22 mouse cellular contexts compared by ENCODE assay signal in the genomic region with DNA sequence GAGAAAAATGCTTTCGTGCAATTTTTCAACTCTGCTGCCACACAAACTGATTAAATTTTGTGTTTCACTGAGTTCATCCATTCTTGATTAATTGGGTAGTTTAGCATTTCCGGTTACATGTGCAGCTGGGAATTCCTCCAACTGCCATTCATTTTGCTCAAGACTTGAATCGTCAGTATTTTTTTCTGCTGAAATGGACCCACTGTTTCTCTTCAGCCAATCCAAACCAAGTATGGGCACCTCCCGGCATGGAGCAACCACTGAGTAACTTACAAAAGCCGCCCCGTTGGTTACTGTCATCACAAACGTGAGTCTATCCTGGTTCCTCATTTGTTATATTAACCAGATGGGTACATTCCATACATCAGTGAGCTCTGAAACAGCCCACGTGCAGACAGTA.
DNase-seq lines count a peak whose midpoint lies in the region; ATAC-seq and TF ChIP-seq lines count a peak whose summit lies in the region.
"Had no signal": no experiment of that assay in that cellular context is flagged by ENCODE, and none has a peak within 500 bp of the region (broad histone marks: within the 10 kb centered on the region; RNA-seq: fewer than 3 reads in every experiment).

No protein-coding gene starts in this region.

- DNase-seq in cerebellum, adult 2 months = peak in 1 of 2 experiments; percentile 9
- DNase-seq in cerebellum, adult 8-10 months = no peak
- peak; percentile 13 for DNase-seq in kidney, adult 2 months
- DNase-seq in kidney, postnatal 25 days = no peak
- peak; percentile 58 for DNase-seq in lung, embryonic 14.5 days
- no peak for DNase-seq in lung, postnatal 0 days (ENCODE audit: low spot score)
- DNase-seq: adrenal gland, postnatal 25 days; cerebellum, adult 11-12 months; cerebellum, postnatal 25 days; gastrocnemius, adult 2 months; lung, postnatal 4 days; thymus, adult 18-20 months; thymus, postnatal 36 days had no signal

- no peak overlapping the region for H3K4me3 ChIP-seq in cerebellum, adult 2 months (replicated peaks; ENCODE audit: insufficient read depth, low read depth, low read length)
- no peak overlapping the region for H3K4me3 ChIP-seq in kidney, adult 2 months (ENCODE audit: insufficient read depth, low read depth, low read length)
- H3K4me3 ChIP-seq in lung, embryonic 14.5 days (ENCODE audit: low read depth, low read length) = no peak overlapping the region
- H3K4me3 ChIP-seq in lung, postnatal 0 days (ENCODE audit: low read depth, low read length) = no peak overlapping the region
- H3K4me3 ChIP-seq in intestine, postnatal 0 days (ENCODE audit: low read depth, low read length) = no peak overlapping the region
- H3K4me3 ChIP-seq: embryonic facial prominence, embryonic 12.5 days; gastrocnemius, adult 2 months; hindbrain, embryonic 15.5 days; limb, embryonic 15.5 days; lung, embryonic 15.5 days; midbrain, embryonic 12.5 days; neural tube, embryonic 15.5 days had no signal

- no peak for TF ChIP-seq CTCF in cerebellum, adult 2 months (IDR thresholded peaks at IDR 0.05; ENCODE audit: borderline replicate concordance, insufficient read depth, low read depth, low read length)
- no peak for TF ChIP-seq CTCF in kidney, adult 2 months (conservative IDR thresholded peaks at IDR 0.05; ENCODE audit: insufficient read depth, insufficient read length, low read depth, low read length)
- no peak for TF ChIP-seq CTCF in lung, embryonic 14.5 days (IDR thresholded peaks at IDR 0.05; ENCODE audit: low read depth)
- no peak for TF ChIP-seq CTCF in lung, postnatal 0 days (IDR thresholded peaks at IDR 0.05)
- no peak for TF ChIP-seq CTCF in intestine, postnatal 0 days (IDR thresholded peaks at IDR 0.05; ENCODE audit: low read depth)

- H3K4me2 ChIP-seq in lung, embryonic 14.5 days = no peak overlapping the region
- H3K4me2 ChIP-seq in lung, postnatal 0 days (replicated peaks; ENCODE audit: low read depth, low read length) = no peak overlapping the region
- no peak overlapping the region for H3K4me2 ChIP-seq in intestine, postnatal 0 days (replicated peaks; ENCODE audit: low read depth)
- H3K4me2 ChIP-seq: embryonic facial prominence, embryonic 12.5 days; heart, embryonic 11.5 days; hindbrain, embryonic 15.5 days; limb, embryonic 15.5 days; lung, embryonic 15.5 days; midbrain, embryonic 12.5 days; neural tube, embryonic 15.5 days had no signal

- ATAC-seq in lung, embryonic 14.5 days (ENCODE audit: insufficient read depth) = no peak
- no peak for ATAC-seq in lung, postnatal 0 days
- no peak for ATAC-seq in intestine, postnatal 0 days

- TF ChIP-seq EP300 in lung, postnatal 0 days (IDR thresholded peaks at IDR 0.05) = no peak

- H3K4me1 ChIP-seq in cerebellum, adult 2 months (ENCODE audit: control insufficient read depth, insufficient read depth, low read length) = peaks cover 33% of the 10 kb centered on the region
- H3K4me1 ChIP-seq in kidney, adult 2 months (ENCODE audit: control insufficient read depth, insufficient read depth, low read length) = no peaks in the 10 kb centered on the region; the same call in 1 of the 2 replicates
- no peaks in the 10 kb centered on the region for H3K4me1 ChIP-seq in lung, embryonic 14.5 days (ENCODE audit: insufficient read depth)
- no peaks in the 10 kb centered on the region for H3K4me1 ChIP-seq in lung, postnatal 0 days (ENCODE audit: insufficient read depth, low read depth, low read length)
- no peaks in the 10 kb centered on the region; the same call in 1 of the 2 replicates for H3K4me1 ChIP-seq in intestine, postnatal 0 days (replicated peaks; ENCODE audit: control insufficient read depth, insufficient read depth, low read length)
- H3K4me1 ChIP-seq: limb, embryonic 15.5 days; lung, embryonic 15.5 days; midbrain, embryonic 12.5 days had no signal

- H3K27ac ChIP-seq in cerebellum, adult 2 months (ENCODE audit: insufficient read depth, low read length) = peak overlapping the region; percentile 39; the same call in 1 of the 2 replicates
- H3K27ac ChIP-seq in kidney, adult 2 months (ENCODE audit: insufficient read depth, low read depth, low read length) = no peak overlapping the region
- H3K27ac ChIP-seq in lung, embryonic 14.5 days (ENCODE audit: low read depth) = no peak overlapping the region
- H3K27ac ChIP-seq in lung, postnatal 0 days (ENCODE audit: low read length) = no peak overlapping the region
- H3K27ac ChIP-seq in intestine, postnatal 0 days (ENCODE audit: low read depth, low read length) = no peak overlapping the region
- H3K27ac ChIP-seq: embryonic facial prominence, embryonic 12.5 days; gastrocnemius, adult 2 months; hindbrain, embryonic 15.5 days; limb, embryonic 15.5 days; liver, embryonic 14.5 days; lung, embryonic 15.5 days; midbrain, embryonic 12.5 days; neural tube, embryonic 15.5 days had no signal

- H3K36me3 ChIP-seq in kidney, adult 2 months (ENCODE audit: control insufficient read depth, insufficient read depth, low read length) = no peaks in the 10 kb centered on the region
- H3K36me3 ChIP-seq in lung, embryonic 14.5 days (ENCODE audit: insufficient read depth) = no peaks in the 10 kb centered on the region
- no peaks in the 10 kb centered on the region for H3K36me3 ChIP-seq in lung, postnatal 0 days (ENCODE audit: insufficient read depth, low read length)
- H3K36me3 ChIP-seq in intestine, postnatal 0 days (ENCODE audit: control insufficient read depth, insufficient read depth) = no peaks in the 10 kb centered on the region
- H3K36me3 ChIP-seq: embryonic facial prominence, embryonic 12.5 days; hindbrain, embryonic 15.5 days; limb, embryonic 15.5 days; lung, embryonic 15.5 days; midbrain, embryonic 12.5 days; neural tube, embryonic 15.5 days had no signal

- TF ChIP-seq POLR2A in cerebellum, adult 2 months (IDR thresholded peaks at IDR 0.05; ENCODE audit: borderline replicate concordance, insufficient read depth, low read length) = no peak
- no peak for TF ChIP-seq POLR2A in kidney, adult 2 months (IDR thresholded peaks at IDR 0.05; ENCODE audit: low read depth, low read length)

- no peaks in the 10 kb centered on the region for H3K27me3 ChIP-seq in cerebellum, adult 2 months (ENCODE audit: control insufficient read depth, insufficient read depth, low read length)
- no peaks in the 10 kb centered on the region for H3K27me3 ChIP-seq in kidney, adult 2 months (replicated peaks; ENCODE audit: control insufficient read depth, insufficient read depth, low read length)
- H3K27me3 ChIP-seq in lung, embryonic 14.5 days (ENCODE audit: insufficient read depth, low read length) = no peaks in the 10 kb centered on the region
- H3K27me3 ChIP-seq in lung, postnatal 0 days (replicated peaks; ENCODE audit: insufficient read depth, low read length) = no peaks in the 10 kb centered on the region
- no peaks in the 10 kb centered on the region for H3K27me3 ChIP-seq in intestine, postnatal 0 days (replicated peaks; ENCODE audit: control insufficient read depth, insufficient read depth, low read length)
- H3K27me3 ChIP-seq: embryonic facial prominence, embryonic 12.5 days; hindbrain, embryonic 15.5 days; limb, embryonic 15.5 days; lung, embryonic 15.5 days; midbrain, embryonic 12.5 days; neural tube, embryonic 15.5 days had no signal

- WGBS in cerebellum, adult 2 months = 28% methylated on average over 8 of the region's 8 CpGs
- WGBS in kidney, adult 2 months = 38% methylated on average over 8 of the region's 8 CpGs
- 43% methylated on average over 8 of the region's 8 CpGs for WGBS in lung, embryonic 14.5 days
- 49% methylated on average over 8 of the region's 8 CpGs for WGBS in lung, postnatal 0 days
- WGBS in intestine, postnatal 0 days = 64% methylated on average over 8 of the region's 8 CpGs

- no peaks in the 10 kb centered on the region for H3K9me3 ChIP-seq in lung, embryonic 14.5 days (ENCODE audit: low read depth, low read length)
- H3K9me3 ChIP-seq in lung, postnatal 0 days (ENCODE audit: low read length) = no peaks in the 10 kb centered on the region
- no peaks in the 10 kb centered on the region for H3K9me3 ChIP-seq in intestine, postnatal 0 days (ENCODE audit: control insufficient read depth)
- H3K9me3 ChIP-seq: embryonic facial prominence, embryonic 12.5 days; hindbrain, embryonic 15.5 days; limb, embryonic 15.5 days; lung, embryonic 15.5 days; midbrain, embryonic 12.5 days; neural tube, embryonic 15.5 days had no signal

- H3K9ac ChIP-seq in lung, embryonic 14.5 days = no peak overlapping the region
- no peak overlapping the region for H3K9ac ChIP-seq in lung, postnatal 0 days (replicated peaks; ENCODE audit: low read depth)
- no peak overlapping the region for H3K9ac ChIP-seq in intestine, postnatal 0 days (ENCODE audit: low read depth, low read length)
- H3K9ac ChIP-seq: embryonic facial prominence, embryonic 12.5 days; hindbrain, embryonic 15.5 days; limb, embryonic 15.5 days; liver, embryonic 14.5 days; lung, embryonic 15.5 days; midbrain, embryonic 12.5 days; neural tube, embryonic 15.5 days had no signal

Comparison
In these comparisons a context has a peak if more than half of its experiments do, and no peak if none do; other contexts are left out.
1. DNase-seq: peak in kidney, adult 2 months (single experiment) and lung, embryonic 14.5 days (single experiment); none in cerebellum, adult 8-10 months (single experiment), kidney, postnatal 25 days (0 of 2) and lung, postnatal 0 days (single experiment).